Mouse (Mus musculus) spleen, adult 2 months (tissue): ENCODE measurements around the gene Rpain.

ENCODE experiments used
- CTCF ChIP-seq: fragments of 200-500 bp; IDR thresholded peaks from 2 replicates; pipeline ENCODE4 v1.5.1; 2011; ENCODE audit warnings: mild to moderate bottlenecking, inconsistent platforms; ENCODE audit not compliant: insufficient read depth, insufficient read length, insufficient replicate concordance; ENCODE audit errors: extremely low read depth
- POLR2A ChIP-seq: fragments of 200-500 bp; IDR thresholded peaks from 2 replicates; pipeline ENCODE4 v1.6.1; 2011; ENCODE audit warnings: low read depth, low read length, inconsistent platforms

DNA sequence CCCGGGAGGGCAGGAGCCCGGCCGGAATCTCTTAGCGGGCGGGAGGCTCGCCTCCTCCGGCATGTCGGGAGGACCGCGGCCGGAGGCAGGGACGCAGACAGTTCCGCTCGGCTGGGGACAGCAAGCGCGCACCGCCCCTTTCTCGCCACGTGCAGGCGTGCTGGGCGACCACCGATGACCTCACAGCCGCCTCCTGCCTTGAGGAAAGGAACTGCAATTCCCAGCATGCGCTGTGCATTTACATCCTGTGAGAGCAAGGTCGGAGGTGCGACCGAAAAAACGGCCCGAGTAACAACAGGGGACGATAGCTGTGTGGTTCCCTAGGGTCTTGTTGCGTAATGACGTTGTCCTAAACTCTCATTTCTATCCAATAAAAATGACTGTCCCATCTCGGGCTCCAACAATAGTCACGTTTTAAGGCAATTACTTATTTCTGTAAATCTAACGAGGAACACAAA lies 34.3 kb downstream of the Rpain start, which contains the start of gene Dhx33:
- TF ChIP-seq CTCF, result no peak
- TF ChIP-seq POLR2A, result no peak; the same call in 1 of the 2 replicates
